Mouse (Mus musculus) heart, embryonic 10.5 days (tissue): ENCODE data around the gene Megf11. TPM values are rescaled to one million over a fixed set of nuclear protein-coding genes. Genes with fewer than 3 reads are reported as not detected.

Source experiments
- DNase-seq: peaks from one replicate; pipeline ENCODE4 v3.0.0-alpha.2; 2017; ENCODE audit warnings: low spot score
- H3K27ac ChIP-seq: fragments of 300-500 bp; sonication (generic); 2 replicates; pipeline ENCODE4 v1.5.1; 2016; ENCODE audit warnings: mild to moderate bottlenecking
- H3K27me3 ChIP-seq: fragments of 300-500 bp; sonication (generic); 2 replicates; pipeline ENCODE4 v1.6.1; 2016; ENCODE audit warnings: mild to moderate bottlenecking; ENCODE audit not compliant: poor library complexity, insufficient read depth, severe bottlenecking
- H3K36me3 ChIP-seq: fragments of 300-500 bp; sonication (generic); 2 replicates; pipeline ENCODE4 v1.6.1; 2016; ENCODE audit warnings: mild to moderate bottlenecking, moderate library complexity
- H3K4me1 ChIP-seq: fragments of 300-500 bp; sonication (generic); 2 replicates; pipeline ENCODE4 v1.6.1; 2016; ENCODE audit warnings: mild to moderate bottlenecking
- H3K4me3 ChIP-seq: fragments of 300-500 bp; sonication (generic); 2 replicates; pipeline ENCODE4 v1.5.1; 2016; ENCODE audit warnings: mild to moderate bottlenecking, moderate library complexity
- H3K9me3 ChIP-seq: fragments of 300-500 bp; sonication (generic); 2 replicates; pipeline ENCODE4 v1.6.1; 2016; ENCODE audit warnings: mild to moderate bottlenecking, moderate library complexity
- WGBS: fragments of 180-500 bp; shearing (Covaris S2); methylation state at CpG from one replicate; pipeline ENCODE4 v1.1.7; 2016; 5-methylcytosine and 5-hydroxymethylcytosine counted together
- polyA plus RNA-seq: library from polyadenylated mRNA; unstranded; fragments of >200 nt; fragmentation: Nextera tagmentation; extraction: Ambion mirVana; gene quantifications from 2 replicates; pipeline ENCODE4 v1.2.1, GENCODE M21; 2016

The Megf11 gene
- polyA plus RNA-seq, 1 experiment from 2014 or later, result 0.40 TPM

- H3K9me3 ChIP-seq, result no peaks in the 10 kb centered on the region
- WGBS, result 82% methylated on average over 8 of the region's 8 CpGs
- no peak for DNase-seq
- H3K4me1 ChIP-seq, result peaks cover 9% of the 10 kb centered on the region; the same call in 1 of the 2 replicates
- H3K27me3 ChIP-seq, result peaks cover 37% of the 10 kb centered on the region; the same call in 1 of the 2 replicates
- H3K4me3 ChIP-seq, result no peak overlapping the region
- H3K27ac ChIP-seq, result no peak overlapping the region
- no peaks in the 10 kb centered on the region for H3K36me3 ChIP-seq
Measured at GRCm38 (mm10) chr9:64534856-64535539, 149.6 kb downstream of the Megf11 start.

GRCm38 (mm10) chr9:64537821-64538220 lies 152.4 kb downstream of the Megf11 start:
- Histone ChIP-seq H3K4me1 (peaks cover 11% of the 10 kb centered on the region), H3K4me3 (no peak overlapping the region), H3K9me3 (no peaks in the 10 kb centered on the region), H3K27ac (no peak overlapping the region), H3K36me3 (no peaks in the 10 kb centered on the region), H3K27me3 (peaks cover 49% of the 10 kb centered on the region; the same call in 1 of the 2 replicates)
- DNase-seq, result no peak
- 59% methylated on average over 4 of the region's 4 CpGs for WGBS

- no peak overlapping the region for H3K4me3 ChIP-seq
- 68% methylated on average over 4 of the region's 4 CpGs for WGBS
- H3K9me3 ChIP-seq, result no peaks in the 10 kb centered on the region
- H3K36me3 ChIP-seq, result no peaks in the 10 kb centered on the region
- peaks cover 39% of the 10 kb centered on the region; the same call in 1 of the 2 replicates for H3K27me3 ChIP-seq
- no peak overlapping the region for H3K27ac ChIP-seq
- DNase-seq, result no peak
- H3K4me1 ChIP-seq, result peaks cover 18% of the 10 kb centered on the region
Measured at GRCm38 (mm10) chr9:64542246-64542645, 156.8 kb downstream of the Megf11 start.

GRCm38 (mm10) chr9:64543125-64543524 lies 157.7 kb downstream of the Megf11 start:
- Histone ChIP-seq H3K4me1 (peaks cover 18% of the 10 kb centered on the region), H3K27me3 (peaks cover 31% of the 10 kb centered on the region; the same call in 1 of the 2 replicates), H3K36me3 (no peaks in the 10 kb centered on the region), H3K4me3 (no peak overlapping the region), H3K27ac (no peak overlapping the region), H3K9me3 (no peaks in the 10 kb centered on the region)
- WGBS, result 13% methylated on average over 7 of the region's 7 CpGs
- DNase-seq, result no peak

GRCm38 (mm10) chr9:64546344-64546991 lies 161.0 kb downstream of the Megf11 start:
- Histone ChIP-seq H3K36me3 (no peaks in the 10 kb centered on the region), H3K4me3 (no peak overlapping the region), H3K27ac (peak overlapping the region; percentile 42), H3K4me1 (peaks cover 18% of the 10 kb centered on the region), H3K27me3 (peaks cover 17% of the 10 kb centered on the region; the same call in 1 of the 2 replicates), H3K9me3 (no peaks in the 10 kb centered on the region)
- WGBS, result 48% methylated on average over 7 of the region's 7 CpGs
- DNase-seq, result no peak

- Histone ChIP-seq H3K9me3 (no peaks in the 10 kb centered on the region), H3K27me3 (peaks cover 12% of the 10 kb centered on the region; the same call in 1 of the 2 replicates), H3K27ac (no peak overlapping the region), H3K4me1 (peaks cover 8% of the 10 kb centered on the region), H3K4me3 (no peak overlapping the region), H3K36me3 (no peaks in the 10 kb centered on the region)
- WGBS, result 84% methylated on average over 6 of the region's 6 CpGs
- no peak for DNase-seq
Measured at GRCm38 (mm10) chr9:64548332-64548731, 162.9 kb downstream of the Megf11 start.

GRCm38 (mm10) chr9:64551307-64551706 lies 165.9 kb downstream of the Megf11 start:
- Histone ChIP-seq H3K27ac (no peak overlapping the region), H3K4me1 (0 out of 2 replicates have a peak, but pooled peaks cover 6% of the 10 kb centered on the region), H3K36me3 (no peaks in the 10 kb centered on the region), H3K27me3 (0 out of 2 replicates have a peak, but pooled peaks cover 25% of the 10 kb centered on the region), H3K4me3 (no peak overlapping the region), H3K9me3 (no peaks in the 10 kb centered on the region)
- WGBS, result 71% methylated on average over 1 of the region's 1 CpGs
- DNase-seq, result no peak

- WGBS, result 61% methylated on average over 4 of the region's 4 CpGs
- no peak for DNase-seq
- H3K27ac ChIP-seq, result no peak overlapping the region
- H3K27me3 ChIP-seq, result 0 out of 2 replicates have a peak, but pooled peaks cover 25% of the 10 kb centered on the region
- H3K4me3 ChIP-seq, result no peak overlapping the region
- H3K36me3 ChIP-seq, result no peaks in the 10 kb centered on the region
- no peaks in the 10 kb centered on the region for H3K9me3 ChIP-seq
- H3K4me1 ChIP-seq, result no peaks in the 10 kb centered on the region
Measured at GRCm38 (mm10) chr9:64552046-64552445, 166.6 kb downstream of the Megf11 start.

- Histone ChIP-seq H3K36me3 (no peaks in the 10 kb centered on the region), H3K27ac (no peak overlapping the region), H3K4me3 (no peak overlapping the region), H3K9me3 (no peaks in the 10 kb centered on the region), H3K27me3 (0 out of 2 replicates have a peak, but pooled peaks cover 25% of the 10 kb centered on the region), H3K4me1 (no peaks in the 10 kb centered on the region)
- DNase-seq, result no peak
- 58% methylated on average over 4 of the region's 4 CpGs for WGBS
Measured at GRCm38 (mm10) chr9:64553441-64553840, 168.0 kb downstream of the Megf11 start.

GRCm38 (mm10) chr9:64555620-64556019 lies 170.2 kb downstream of the Megf11 start:
- H3K27me3 ChIP-seq, result 0 out of 2 replicates have a peak, but pooled peaks cover 25% of the 10 kb centered on the region
- no peak overlapping the region for H3K27ac ChIP-seq
- no peak overlapping the region for H3K4me3 ChIP-seq
- no peak for DNase-seq
- 74% methylated on average over 7 of the region's 7 CpGs for WGBS
- H3K4me1 ChIP-seq, result no peaks in the 10 kb centered on the region
- no peaks in the 10 kb centered on the region for H3K9me3 ChIP-seq
- H3K36me3 ChIP-seq, result no peaks in the 10 kb centered on the region

GRCm38 (mm10) chr9:64557110-64557745 lies 171.8 kb downstream of the Megf11 start:
- Histone ChIP-seq H3K9me3 (no peaks in the 10 kb centered on the region), H3K4me1 (no peaks in the 10 kb centered on the region), H3K27me3 (peaks cover 27% of the 10 kb centered on the region; the same call in 1 of the 2 replicates), H3K27ac (no peak overlapping the region), H3K4me3 (no peak overlapping the region), H3K36me3 (no peaks in the 10 kb centered on the region)
- 59% methylated on average over 11 of the region's 11 CpGs for WGBS
- DNase-seq, result no peak

- H3K27ac ChIP-seq, result no peak overlapping the region
- peaks cover 24% of the 10 kb centered on the region; the same call in 1 of the 2 replicates for H3K27me3 ChIP-seq
- H3K4me1 ChIP-seq, result no peaks in the 10 kb centered on the region
- no peak for DNase-seq
- H3K36me3 ChIP-seq, result no peaks in the 10 kb centered on the region
- WGBS, result 90% methylated on average over 7 of the region's 7 CpGs
- no peak overlapping the region for H3K4me3 ChIP-seq
- H3K9me3 ChIP-seq, result no peaks in the 10 kb centered on the region
Measured at GRCm38 (mm10) chr9:64557846-64558530, 172.6 kb downstream of the Megf11 start.
